ENCODE assay signal across 26 mouse cellular contexts in genomic region chr16:31626331-31626730, GRCm38 (mm10).
"Had no signal": no experiment of that assay in that cellular context is flagged by ENCODE, and none has a peak within 500 bp of the region (broad histone marks: within the 10 kb centered on the region; RNA-seq: fewer than 3 reads in every experiment).

No protein-coding gene starts in this region.

- H3K4me2 ChIP-seq: heart, embryonic 11.5 days; heart, embryonic 13.5 days; heart, embryonic 15.5 days; hindbrain, embryonic 12.5 days; hindbrain, embryonic 14.5 days; intestine, embryonic 15.5 days; kidney, embryonic 15.5 days; limb, embryonic 12.5 days; liver, embryonic 11.5 days had no signal

- H3K36me3 ChIP-seq: heart, embryonic 13.5 days; heart, embryonic 15.5 days; hindbrain, embryonic 10.5 days; hindbrain, embryonic 12.5 days; intestine, embryonic 15.5 days; kidney, embryonic 15.5 days; limb, embryonic 10.5 days; limb, embryonic 12.5 days had no signal

- H3K9ac ChIP-seq: heart, embryonic 13.5 days; heart, embryonic 15.5 days; hindbrain, embryonic 12.5 days; hindbrain, embryonic 14.5 days; intestine, embryonic 15.5 days; kidney, embryonic 15.5 days; limb, embryonic 12.5 days; liver, embryonic 14.5 days had no signal

- DNase-seq: gastrocnemius, postnatal 14 days; heart, adult 18-20 months; heart, postnatal 4 days; kidney, adult 2 months; kidney, adult 9 months; kidney, postnatal 14 days; kidney, postnatal 36 days; liver had no signal

- H3K27me3 ChIP-seq: heart, embryonic 13.5 days; heart, embryonic 15.5 days; hindbrain, embryonic 12.5 days; intestine, embryonic 15.5 days; kidney, embryonic 15.5 days; limb, embryonic 12.5 days had no signal

- H3K27ac ChIP-seq: heart, embryonic 13.5 days; heart, embryonic 15.5 days; hindbrain, embryonic 12.5 days; hindbrain, embryonic 14.5 days; intestine, embryonic 15.5 days; kidney, embryonic 15.5 days; kidney, postnatal 0 days; left cerebral cortex, adult 2 months; limb, embryonic 10.5 days; limb, embryonic 12.5 days; liver, embryonic 14.5 days had no signal

- H3K4me1 ChIP-seq: heart, embryonic 13.5 days; heart, embryonic 15.5 days; intestine, embryonic 15.5 days; kidney, embryonic 15.5 days had no signal

- ATAC-seq: forebrain, embryonic 16.5 days; hindbrain, embryonic 16.5 days; inflammation-experienced regulatory T-cells, adult 6 months; intestine, embryonic 15.5 days; intestine, postnatal 0 days had no signal

- H3K9me3 ChIP-seq: heart, embryonic 13.5 days; heart, embryonic 15.5 days; hindbrain, embryonic 10.5 days; hindbrain, embryonic 12.5 days; intestine, embryonic 15.5 days; kidney, embryonic 15.5 days; limb, embryonic 10.5 days; limb, embryonic 12.5 days had no signal

- H3K4me3 ChIP-seq: heart, embryonic 13.5 days; heart, embryonic 15.5 days; hindbrain, embryonic 10.5 days; hindbrain, embryonic 12.5 days; intestine, embryonic 15.5 days; kidney, embryonic 15.5 days; left cerebral cortex, adult 2 months; limb, embryonic 10.5 days; limb, embryonic 12.5 days had no signal
